Mouse (Mus musculus) kidney, postnatal 25 days (tissue): ENCODE measurements around the gene Rapgef2.

Experiments used
- DNase-seq, 2 experiments: peaks; one replicate each; pipeline ENCODE4 v3.0.0; 2021; ENCODE audit warnings: mixed read lengths in 2 of 2

The Rapgef2 gene

DNA sequence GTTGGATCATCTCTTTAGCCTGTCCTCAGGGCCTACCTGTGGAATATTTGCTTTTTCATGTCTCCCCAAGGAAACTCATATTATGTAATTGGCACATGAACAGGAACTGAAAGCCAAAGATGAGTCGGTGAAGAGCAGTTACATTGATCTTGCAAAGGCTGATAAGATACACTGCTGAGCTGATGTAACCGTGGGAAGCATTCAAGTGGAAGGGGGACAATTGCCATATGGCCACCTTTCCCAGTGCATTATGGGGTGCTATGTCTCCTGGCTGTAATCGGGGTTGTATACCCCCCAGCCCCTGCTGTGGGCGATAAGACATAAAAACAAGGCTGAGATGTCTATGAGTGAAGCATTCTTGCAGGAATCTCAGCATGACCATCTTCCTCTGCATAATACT is 268.9 kb downstream of the Rapgef2 start:
- no peak for DNase-seq

DNA sequence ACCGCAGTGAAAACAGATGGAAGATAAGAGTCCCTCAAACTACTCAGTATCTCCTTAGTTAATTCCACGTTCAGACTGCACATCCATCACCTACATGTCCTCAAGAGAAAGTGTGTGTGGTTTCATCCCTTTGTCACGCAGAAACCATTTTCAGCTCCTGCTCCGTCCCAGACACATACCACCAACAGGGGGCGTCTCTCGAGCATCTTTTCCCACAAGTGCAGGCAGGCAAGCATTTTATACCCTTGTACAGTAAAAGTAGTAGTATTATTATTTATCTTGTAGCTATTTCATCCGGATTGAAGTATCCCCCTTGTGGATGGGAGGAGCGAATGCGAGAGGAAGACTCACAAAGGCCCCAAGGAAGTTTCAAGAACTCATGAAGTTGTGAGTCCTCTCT is 269.5 kb downstream of the Rapgef2 start:
- no peak for DNase-seq

GRCm38 (mm10) chr3:79015621-79016474 is 270.5 kb downstream of the Rapgef2 start:
- no peak for DNase-seq
